Comparison of ENCODE assay signal across 9 mouse cellular contexts in genomic region chr17:31873973-31874372, GRCm38 (mm10). TPM values are rescaled to one million over a fixed set of nuclear protein-coding genes. Genes with fewer than 3 reads are reported as not detected.
A peak's percentile ranks its signal among the peaks of the same experiment; 100 is the strongest.
DNase-seq lines count a peak whose midpoint lies in the region; ATAC-seq and TF ChIP-seq lines count a peak whose summit lies in the region.
"Had no signal": no experiment of that assay in that cellular context is flagged by ENCODE, and none has a peak within 500 bp of the region (broad histone marks: within the 10 kb centered on the region; RNA-seq: fewer than 3 reads in every experiment).

No protein-coding gene starts in this region.

- H3K4me2 ChIP-seq in kidney, embryonic 16.5 days (replicated peaks; ENCODE audit: low read depth, low read length) = no peak overlapping the region
- no peak overlapping the region for H3K4me2 ChIP-seq in heart, postnatal 0 days (ENCODE audit: low read depth, low read length)
- H3K4me2 ChIP-seq in intestine, embryonic 16.5 days (ENCODE audit: low read depth, low read length) = no peak overlapping the region

- H3K4me1 ChIP-seq in kidney, adult 2 months (ENCODE audit: control insufficient read depth, insufficient read depth, low read length) = 0 out of 2 replicates have a peak, but pooled peaks cover 4% of the 10 kb centered on the region
- peaks cover 32% of the 10 kb centered on the region for H3K4me1 ChIP-seq in kidney, embryonic 16.5 days (ENCODE audit: insufficient read depth, low read length)
- peaks cover 17% of the 10 kb centered on the region; the same call in 1 of the 2 replicates for H3K4me1 ChIP-seq in heart, postnatal 0 days (ENCODE audit: control insufficient read depth, insufficient read depth)
- H3K4me1 ChIP-seq in intestine, embryonic 16.5 days (ENCODE audit: control insufficient read depth, insufficient read depth, low read length) = peaks cover 28% of the 10 kb centered on the region

- no peak overlapping the region for H3K9ac ChIP-seq in kidney, embryonic 16.5 days (replicated peaks; ENCODE audit: low read length)
- H3K9ac ChIP-seq in heart, postnatal 0 days (replicated peaks; ENCODE audit: low read depth, low read length) = no peak overlapping the region
- H3K9ac ChIP-seq in intestine, embryonic 16.5 days (ENCODE audit: low read depth, low read length) = no peak overlapping the region

- H3K27ac ChIP-seq in kidney, adult 2 months (ENCODE audit: insufficient read depth, low read depth, low read length) = no peak overlapping the region
- H3K27ac ChIP-seq in kidney, embryonic 16.5 days (ENCODE audit: low read length) = no peak overlapping the region
- H3K27ac ChIP-seq in heart, postnatal 0 days (ENCODE audit: low read depth) = no peak overlapping the region; the same call in 1 of the 2 replicates
- H3K27ac ChIP-seq in intestine, embryonic 16.5 days (ENCODE audit: low read length) = no peak overlapping the region

- no peak for TF ChIP-seq EP300 in heart, postnatal 0 days (IDR thresholded peaks at IDR 0.05; ENCODE audit: low read depth)

- H3K36me3 ChIP-seq in kidney, adult 2 months (ENCODE audit: control insufficient read depth, insufficient read depth, low read length) = no peaks in the 10 kb centered on the region
- no peaks in the 10 kb centered on the region for H3K36me3 ChIP-seq in kidney, embryonic 16.5 days (ENCODE audit: insufficient read depth, low read length)
- no peaks in the 10 kb centered on the region for H3K36me3 ChIP-seq in heart, postnatal 0 days (replicated peaks; ENCODE audit: control insufficient read depth, insufficient read depth, low read length)
- no peaks in the 10 kb centered on the region for H3K36me3 ChIP-seq in intestine, embryonic 16.5 days (ENCODE audit: control insufficient read depth, insufficient read depth, low read length)

- no peaks in the 10 kb centered on the region for H3K27me3 ChIP-seq in kidney, adult 2 months (replicated peaks; ENCODE audit: control insufficient read depth, insufficient read depth, low read length)
- no peaks in the 10 kb centered on the region for H3K27me3 ChIP-seq in kidney, embryonic 16.5 days (ENCODE audit: insufficient read depth, low read length)
- no peaks in the 10 kb centered on the region for H3K27me3 ChIP-seq in heart, postnatal 0 days (ENCODE audit: control insufficient read depth, insufficient read depth, low read length)
- H3K27me3 ChIP-seq in intestine, embryonic 16.5 days (replicated peaks; ENCODE audit: control insufficient read depth, insufficient read depth, low read length) = no peaks in the 10 kb centered on the region

- no peak for TF ChIP-seq CTCF in kidney, adult 2 months (conservative IDR thresholded peaks at IDR 0.05; ENCODE audit: insufficient read depth, insufficient read length, low read depth, low read length)
- TF ChIP-seq CTCF in heart, postnatal 0 days (IDR thresholded peaks at IDR 0.05; ENCODE audit: low read depth) = no peak

- TF ChIP-seq POLR2A in kidney, adult 2 months (IDR thresholded peaks at IDR 0.05; ENCODE audit: low read depth, low read length) = no peak

- WGBS in kidney, adult 2 months = 51% methylated on average over 8 of the region's 8 CpGs
- WGBS in kidney, embryonic 16.5 days = 56% methylated on average over 8 of the region's 8 CpGs
- 54% methylated on average over 8 of the region's 8 CpGs for WGBS in heart, postnatal 0 days
- 57% methylated on average over 8 of the region's 8 CpGs for WGBS in intestine, embryonic 16.5 days

- peak; percentile 66 for DNase-seq in kidney, adult 2 months
- peak; percentile 91 for DNase-seq in adipocyte (ENCODE audit: low spot score)
- no peak for DNase-seq in heart, postnatal 0 days (ENCODE audit: low spot score)
- peak; percentile 82 for DNase-seq in lung, postnatal 36 days
- DNase-seq in cerebellum, adult 9-10 months = no peak
- DNase-seq: cerebellum, adult 2 months had no signal

- no peak overlapping the region for H3K4me3 ChIP-seq in kidney, adult 2 months (ENCODE audit: insufficient read depth, low read depth, low read length)
- H3K4me3 ChIP-seq in kidney, embryonic 16.5 days (ENCODE audit: low read length) = no peak overlapping the region
- no peak overlapping the region for H3K4me3 ChIP-seq in heart, postnatal 0 days (ENCODE audit: low read depth, low read length)
- H3K4me3 ChIP-seq in intestine, embryonic 16.5 days (ENCODE audit: low read length) = no peak overlapping the region

- no peak for ATAC-seq in kidney, embryonic 16.5 days (ENCODE audit: low FRiP score, low TSS enrichment)
- ATAC-seq in heart, postnatal 0 days (ENCODE audit: insufficient read depth, low read depth) = peak; percentile 53
- ATAC-seq in megakaryocyte-erythroid progenitor cell, adult 5-6 weeks (replicated peaks; ENCODE audit: low FRiP score, low TSS enrichment, poor library complexity, severe bottlenecking) = no peak
- no peak for ATAC-seq in intestine, embryonic 16.5 days

- no peaks in the 10 kb centered on the region for H3K9me3 ChIP-seq in kidney, embryonic 16.5 days (ENCODE audit: low read length)
- H3K9me3 ChIP-seq in heart, postnatal 0 days (replicated peaks; ENCODE audit: control insufficient read depth, low read length) = no peaks in the 10 kb centered on the region
- no peaks in the 10 kb centered on the region for H3K9me3 ChIP-seq in intestine, embryonic 16.5 days (ENCODE audit: control insufficient read depth, low read length)

RNA-seq across cellular contexts. Expression of gene Sik1, which starts 18.4 kb away (rescaled TPM):
- polyA plus RNA-seq in kidney, adult 2 months (2012; rRNA removed) = 35.5 and 57.6 TPM in 2 replicates
- 16.5 and 17.8 TPM in 2 replicates for polyA plus RNA-seq in kidney, embryonic 16.5 days (2015; fragmentation: Nextera tagmentation; extraction: Ambion mirVana)
- total RNA-seq in heart, postnatal 0 days (2014; rRNA removed; ENCODE audit: low replicate concordance) = 31.9 and 47.6 TPM in 2 replicates
- 7.7 and 10.9 TPM in 2 replicates for polyA plus RNA-seq in heart, postnatal 0 days (2015; fragmentation: Nextera tagmentation; extraction: Ambion mirVana)
- 4.1 and 10.3 TPM in 2 replicates for total RNA-seq in megakaryocyte-erythroid progenitor cell, adult 5-6 weeks (2014; fragmentation: Nextera tagmentation)
- total RNA-seq in megakaryocyte-erythroid progenitor cell, adult 5-6 weeks (2017) = 9.6 and 14.4 TPM in 2 replicates
- 5.7 and 5.8 TPM in 2 replicates for polyA plus RNA-seq in intestine, embryonic 16.5 days (2015; fragmentation: Nextera tagmentation; extraction: Ambion mirVana)

Comparison
In these comparisons a context has a peak if more than half of its experiments do, and no peak if none do; other contexts are left out.
1. DNase-seq: peak in kidney, adult 2 months (single experiment), adipocyte (single experiment) and lung, postnatal 36 days (single experiment); none in heart, postnatal 0 days (single experiment) and cerebellum, adult 9-10 months (single experiment).